Mouse (Mus musculus): Measurements from ENCODE around the gene Cyp1a2.

- TF ChIP-seq CTCF (IDR thresholded peaks at IDR 0.05; ENCODE audit: insufficient read depth, low read length) (no peak), POLR2A (IDR thresholded peaks at IDR 0.05; ENCODE audit: borderline replicate concordance, extremely low read depth, low read depth, low read length) (no peak)
Observed at GRCm38 (mm10) chr9:57637272-57637671, 46.2 kb downstream of the Cyp1a2 start.
